Mouse (Mus musculus) stomach, postnatal 0 days (tissue): Measurements from ENCODE around the gene Wdr31.

Experiments used
- CTCF ChIP-seq: IDR thresholded peaks from 2 replicates; pipeline ENCODE4 v1.5.1; 2016; ENCODE audit warnings: antibody characterized with exemption, low read depth, mild to moderate bottlenecking, moderate library complexity
- EP300 ChIP-seq: optimal IDR thresholded peaks from 2 replicates; pipeline ENCODE3; 2016; ENCODE audit warnings: antibody characterized with exemption

DNA sequence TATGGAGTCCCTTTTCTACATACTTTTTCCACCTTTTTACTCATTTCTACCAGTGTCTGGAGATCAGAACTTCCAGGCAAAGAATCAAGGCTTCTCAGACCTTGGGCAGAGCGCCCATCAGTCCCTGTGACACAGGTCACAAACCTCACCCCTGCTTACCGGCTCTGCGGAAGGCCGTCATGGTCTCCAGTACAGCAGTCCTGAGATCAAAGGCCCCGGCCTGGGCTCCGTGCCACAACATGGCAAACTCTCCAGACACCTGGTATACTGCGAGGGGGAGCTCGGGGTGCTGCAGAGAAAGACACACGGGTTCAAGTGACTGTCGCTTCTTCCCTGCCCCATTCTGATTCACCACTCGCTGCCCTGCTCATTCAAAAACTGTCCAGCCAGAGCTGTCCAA, 39.2 kb upstream of the Wdr31 start:
- no peak for TF ChIP-seq CTCF
- TF ChIP-seq EP300 = no peak
